Mouse (Mus musculus) cortical plate, adult 2 months (tissue): ENCODE data around the gene Tsc1. TPM values are rescaled to one million over a fixed set of nuclear protein-coding genes. Genes with fewer than 3 reads are reported as not detected.
A peak's percentile ranks its signal among the peaks of the same experiment; 100 is the strongest.

ENCODE experiments used
- H3K27ac ChIP-seq: fragments of 200-500 bp; 2 replicates; pipeline ENCODE4 v1.5.1; 2012; ENCODE audit warnings: low read length, control low read depth, inconsistent platforms; ENCODE audit not compliant: insufficient read depth
- H3K4me1 ChIP-seq: fragments of 200-500 bp; 2 replicates; pipeline ENCODE4 v1.6.1; 2011; ENCODE audit warnings: low read length; ENCODE audit not compliant: control insufficient read depth, insufficient read depth
- H3K4me3 ChIP-seq: fragments of 200-500 bp; 2 replicates; pipeline ENCODE4 v1.5.1; 2011; ENCODE audit warnings: mild to moderate bottlenecking, low read length, control low read depth; ENCODE audit not compliant: insufficient read depth
- CTCF ChIP-seq: fragments of 200-500 bp; IDR thresholded peaks from 2 replicates; pipeline ENCODE4 v1.5.1; 2011; ENCODE audit warnings: mild to moderate bottlenecking, control low read depth, low read length; ENCODE audit not compliant: insufficient read depth; ENCODE audit errors: extremely low read depth
- POLR2A ChIP-seq: fragments of 200-500 bp; IDR thresholded peaks from 2 replicates; pipeline ENCODE4 v1.6.1; 2011; ENCODE audit warnings: mild to moderate bottlenecking, low read length, control low read depth; ENCODE audit not compliant: insufficient read depth; ENCODE audit errors: extremely low read depth
- polyA plus RNA-seq: library from polyadenylated mRNA; depleted of rRNA; stranded (reverse); fragments of >200 nt; gene quantifications from 2 replicates; pipeline ENCODE4 v1.2.3, GENCODE M21; 2012

The Tsc1 gene
- polyA plus RNA-seq, 1 experiment = 36.1 TPM

DNA sequence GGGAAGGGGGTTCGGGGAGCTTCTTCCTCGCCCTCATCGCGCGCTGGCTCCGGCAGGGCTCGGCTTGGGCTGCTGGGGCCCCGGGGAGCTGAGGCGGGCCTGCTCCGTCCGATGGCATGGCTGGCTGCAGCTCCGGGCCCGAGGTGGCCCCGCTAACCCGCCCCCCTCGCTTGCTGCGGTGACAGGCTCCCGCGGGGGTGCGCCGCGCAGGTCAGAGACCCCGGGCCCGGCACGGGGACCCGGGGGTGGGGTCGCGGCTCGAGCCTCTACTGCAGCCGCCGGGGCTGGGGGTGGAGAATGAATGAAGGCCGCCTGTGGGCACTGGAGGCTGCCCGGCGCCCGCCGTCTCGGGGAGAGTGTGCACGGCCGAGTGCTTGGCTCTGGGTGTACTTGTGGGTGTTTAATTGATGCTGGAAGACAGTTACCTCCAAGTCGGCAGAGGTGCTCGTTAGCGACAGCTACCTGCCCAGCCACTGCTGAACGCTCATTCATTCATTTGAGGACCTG is 460 bp downstream of the Tsc1 start:
- H3K27ac ChIP-seq = peak overlapping the region; percentile 95; the same call in 1 of the 2 replicates
- peak overlapping the region; percentile 65 for H3K4me3 ChIP-seq
- H3K4me1 ChIP-seq = peaks cover 2% of the 10 kb centered on the region; the same call in 1 of the 2 replicates
- TF ChIP-seq POLR2A = 0 out of 2 replicates have a peak, but pooled peaks have one; percentile 20
- no peak for TF ChIP-seq CTCF

DNA sequence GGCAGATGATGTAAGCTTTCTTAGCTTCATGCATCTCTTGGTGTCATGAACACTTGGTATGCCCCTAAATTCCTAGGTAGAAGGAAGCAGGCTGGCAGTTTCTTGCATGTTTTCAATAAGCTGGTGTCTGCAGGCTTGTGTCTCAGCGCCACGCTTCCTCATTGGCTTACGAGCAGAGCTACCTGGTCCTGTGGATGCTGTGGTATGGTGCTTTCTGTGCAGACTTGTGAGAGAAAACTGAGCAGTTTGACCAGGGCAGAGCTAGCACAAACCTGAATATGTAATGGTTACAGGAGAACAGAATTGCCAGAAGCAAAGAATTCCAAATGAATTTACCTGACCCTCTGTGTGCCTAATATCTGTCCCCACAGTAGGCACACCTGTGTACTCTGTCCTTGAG is 2.1 kb downstream of the Tsc1 start:
- peaks cover 2% of the 10 kb centered on the region; the same call in 1 of the 2 replicates for H3K4me1 ChIP-seq
- TF ChIP-seq POLR2A = no peak
- TF ChIP-seq CTCF = no peak
- H3K4me3 ChIP-seq = no peak overlapping the region
- H3K27ac ChIP-seq = no peak overlapping the region

DNA sequence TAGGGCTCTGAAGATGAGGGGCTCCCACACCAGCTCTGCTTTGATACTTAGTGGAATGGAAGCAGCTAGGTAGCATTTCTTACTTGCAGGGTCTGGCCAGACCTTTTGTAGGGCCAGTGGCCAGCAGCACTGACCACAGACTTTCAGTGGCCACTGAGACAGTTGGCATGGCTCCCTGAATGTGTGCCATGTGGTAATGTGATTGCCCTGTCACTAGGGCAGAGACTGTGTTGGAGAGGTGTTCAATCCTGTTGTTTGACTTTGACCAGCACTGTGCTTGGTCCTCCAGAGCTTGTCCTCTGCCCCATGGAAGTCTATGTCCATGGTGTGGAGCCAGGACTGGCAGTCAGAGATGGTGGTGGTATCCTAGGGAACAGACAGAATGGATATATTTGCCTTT is 9.5 kb downstream of the Tsc1 start:
- H3K4me3 ChIP-seq = no peak overlapping the region
- TF ChIP-seq CTCF (no peak), POLR2A (no peak)
- H3K4me1 ChIP-seq = peaks cover 4% of the 10 kb centered on the region; the same call in 1 of the 2 replicates
- H3K27ac ChIP-seq = no peak overlapping the region

DNA sequence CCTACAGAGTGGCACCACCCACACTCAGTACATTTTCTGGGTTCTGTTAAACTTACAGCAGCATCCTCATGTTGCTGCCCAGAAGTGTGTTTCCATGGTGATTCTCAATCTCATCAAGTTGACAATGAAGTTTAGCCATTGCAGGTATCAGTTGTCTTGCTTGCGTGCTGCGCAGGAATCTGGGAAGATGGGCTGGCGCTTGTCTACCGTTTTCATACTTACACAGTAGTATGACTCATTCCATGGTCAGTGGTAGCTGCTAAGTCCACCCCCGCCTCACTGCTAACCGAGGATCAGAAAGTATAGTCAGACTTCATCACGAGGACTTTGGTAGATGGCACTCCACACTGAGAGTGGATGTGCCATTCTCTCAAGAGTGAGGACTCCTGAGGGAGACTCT is 12.3 kb downstream of the Tsc1 start:
- no peak overlapping the region for H3K27ac ChIP-seq
- H3K4me1 ChIP-seq = peaks cover 4% of the 10 kb centered on the region; the same call in 1 of the 2 replicates
- TF ChIP-seq CTCF = no peak
- no peak for TF ChIP-seq POLR2A
- H3K4me3 ChIP-seq = no peak overlapping the region

DNA sequence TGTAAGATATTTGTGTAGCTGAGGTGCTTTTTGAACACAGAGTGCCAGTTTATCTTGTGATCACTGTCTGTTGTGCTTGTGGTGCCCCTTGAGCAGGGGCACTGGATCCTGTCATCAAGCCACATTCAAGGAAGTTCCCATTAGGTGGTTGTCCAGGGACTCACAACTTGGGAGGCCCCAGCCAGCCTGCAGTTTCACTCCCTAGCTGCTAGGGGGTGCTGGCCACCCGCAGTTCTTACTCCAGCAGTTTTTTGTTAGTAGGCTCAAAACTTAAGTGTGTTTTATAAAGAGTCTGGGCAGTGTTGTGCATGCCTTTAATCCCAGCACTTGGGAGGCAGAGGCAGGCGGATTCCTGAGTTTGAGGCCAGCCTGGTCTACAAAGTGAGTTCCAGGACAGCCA is 13.3 kb downstream of the Tsc1 start:
- H3K4me1 ChIP-seq = peaks cover 4% of the 10 kb centered on the region; the same call in 1 of the 2 replicates
- no peak overlapping the region for H3K27ac ChIP-seq
- no peak overlapping the region for H3K4me3 ChIP-seq
- TF ChIP-seq CTCF (0 out of 2 replicates have a peak, but pooled peaks have one; percentile 10), POLR2A (no peak)

DNA sequence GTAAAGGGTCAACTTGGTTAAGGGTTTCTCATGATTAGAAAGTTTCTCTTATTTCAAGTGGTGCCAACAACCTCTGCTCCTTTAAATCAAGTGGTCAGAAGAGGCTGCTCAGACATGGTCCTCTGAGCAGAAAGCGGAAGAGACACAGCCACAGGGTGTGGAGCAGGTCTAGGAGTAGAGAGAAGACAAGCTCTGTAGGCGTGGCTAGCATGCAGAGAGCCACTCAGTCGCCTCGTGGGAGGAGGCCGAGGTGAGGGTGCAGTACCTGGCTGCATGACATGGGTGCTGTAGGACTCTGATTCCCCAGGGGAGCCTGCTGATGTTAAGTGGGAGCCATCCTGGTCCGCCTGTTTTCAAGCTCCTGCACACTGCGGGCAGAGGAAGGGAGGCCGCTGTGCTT is 15.2 kb downstream of the Tsc1 start:
- Histone ChIP-seq H3K4me1 (peaks cover 4% of the 10 kb centered on the region; the same call in 1 of the 2 replicates), H3K27ac (no peak overlapping the region), H3K4me3 (no peak overlapping the region)
- TF ChIP-seq POLR2A = no peak

DNA sequence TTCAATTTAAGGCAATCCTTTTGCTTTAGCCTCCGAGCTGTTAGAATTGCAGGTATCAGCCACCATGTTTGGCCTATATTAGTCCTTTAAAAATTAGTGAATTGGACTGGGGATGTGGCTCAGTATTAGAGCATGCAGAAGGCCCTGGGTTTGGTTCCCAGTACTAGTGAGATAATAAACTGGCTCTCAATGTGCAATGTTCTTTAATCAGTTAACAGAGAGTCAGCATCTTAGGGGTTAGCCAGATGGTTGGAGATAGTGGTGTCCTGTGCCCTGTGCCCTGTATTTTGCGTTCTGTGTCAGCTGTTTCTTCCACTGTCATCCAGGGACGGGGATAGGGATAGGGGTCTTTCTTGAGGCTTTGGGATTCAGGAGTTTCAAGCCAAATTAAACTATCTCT is 21.9 kb downstream of the Tsc1 start:
- Histone ChIP-seq H3K4me3 (no peak overlapping the region), H3K4me1 (peaks cover 2% of the 10 kb centered on the region; the same call in 1 of the 2 replicates)
- TF ChIP-seq CTCF = no peak
- no peak for TF ChIP-seq POLR2A

DNA sequence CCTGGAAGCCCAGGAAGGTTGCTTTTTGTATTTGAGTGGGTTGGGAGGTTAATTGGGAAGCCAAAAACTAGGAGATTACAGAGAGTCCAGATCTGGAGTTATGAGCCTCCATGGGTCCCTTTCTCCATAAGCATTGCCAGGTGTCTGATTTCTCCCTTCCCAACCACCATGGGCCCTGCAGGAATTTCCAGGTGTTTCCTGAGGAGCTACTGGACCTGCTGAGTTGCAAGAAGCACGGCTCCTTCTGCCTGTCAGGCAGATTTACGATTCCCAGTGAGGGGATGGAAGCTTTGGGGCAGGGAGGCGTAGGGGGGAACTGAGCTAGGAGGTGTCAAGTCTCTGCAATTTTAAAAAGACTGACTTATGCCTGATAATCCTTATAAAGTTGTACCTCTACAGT is 24.8 kb downstream of the Tsc1 start:
- peaks cover 2% of the 10 kb centered on the region; the same call in 1 of the 2 replicates for H3K4me1 ChIP-seq

More for the DNA sequence above, 21.9 kb downstream of the Tsc1 start:
- no peak overlapping the region for H3K27ac ChIP-seq

DNA sequence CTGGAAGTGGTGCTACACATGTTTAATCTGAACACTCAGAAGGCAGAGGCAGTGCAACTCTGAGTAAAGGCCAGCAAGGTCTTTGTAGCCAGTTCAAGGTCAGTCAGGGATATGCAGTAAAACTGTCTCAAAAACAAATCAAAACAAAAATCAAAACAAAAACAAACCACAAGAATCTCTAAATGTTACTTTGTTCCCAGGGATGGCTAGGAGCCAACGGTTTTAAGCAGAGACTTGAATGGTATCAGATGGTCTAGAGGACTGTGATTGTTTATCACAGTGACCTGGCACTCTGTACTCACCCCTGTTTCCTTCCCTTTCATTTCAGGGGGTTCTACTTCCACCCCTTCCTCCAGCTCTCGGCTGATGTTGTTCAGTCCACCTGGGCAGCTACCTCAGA is 30.4 kb downstream of the Tsc1 start:
- TF ChIP-seq POLR2A (no peak), CTCF (no peak)
- H3K27ac ChIP-seq = no peak overlapping the region
- H3K4me3 ChIP-seq = no peak overlapping the region
- peaks cover 2% of the 10 kb centered on the region; the same call in 1 of the 2 replicates for H3K4me1 ChIP-seq

More for the DNA sequence above, 24.8 kb downstream of the Tsc1 start:
- TF ChIP-seq CTCF (no peak), POLR2A (no peak)
- Histone ChIP-seq H3K4me3 (no peak overlapping the region), H3K27ac (no peak overlapping the region)

DNA sequence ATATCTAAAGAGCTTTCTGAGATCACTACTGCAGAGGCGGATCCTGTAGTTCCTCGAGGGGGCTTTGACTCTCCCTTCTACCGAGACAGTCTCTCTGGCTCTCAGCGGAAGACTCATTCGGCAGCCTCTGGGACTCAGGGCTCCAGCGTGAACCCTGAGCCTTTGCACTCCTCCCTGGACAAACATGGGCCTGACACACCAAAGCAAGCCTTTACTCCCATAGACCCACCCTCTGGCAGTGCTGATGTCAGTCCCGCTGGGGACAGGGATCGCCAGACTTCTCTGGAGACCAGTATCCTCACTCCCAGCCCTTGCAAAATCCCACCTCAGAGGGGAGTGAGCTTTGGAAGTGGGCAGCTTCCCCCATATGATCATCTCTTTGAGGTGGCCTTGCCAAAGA is 35.0 kb downstream of the Tsc1 start:
- Histone ChIP-seq H3K4me3 (no peak overlapping the region), H3K4me1 (peaks cover under 1% of the 10 kb centered on the region), H3K27ac (no peak overlapping the region)
- no peak for TF ChIP-seq CTCF
- no peak for TF ChIP-seq POLR2A

DNA sequence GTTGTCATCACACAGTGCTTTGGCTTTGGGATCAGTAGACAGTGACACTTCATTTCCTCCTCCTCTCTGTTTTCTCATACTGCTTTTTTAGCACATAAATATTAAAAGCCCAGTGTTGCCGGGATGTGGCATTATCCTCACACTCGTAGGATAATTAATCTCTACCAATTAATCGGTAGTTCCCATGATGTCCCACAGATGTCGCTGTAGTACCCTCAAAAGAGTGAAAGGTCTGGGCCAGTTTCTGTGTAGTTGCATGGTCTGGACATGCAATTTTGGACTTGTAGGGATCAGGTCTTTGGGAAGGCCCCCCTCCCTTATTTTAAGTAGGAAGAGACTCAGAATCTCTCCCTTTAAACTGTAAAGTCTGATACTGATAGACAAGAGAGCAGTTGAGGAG is 39.7 kb downstream of the Tsc1 start:
- H3K27ac ChIP-seq = no peak overlapping the region
- no peak overlapping the region for H3K4me3 ChIP-seq
- peaks cover 8% of the 10 kb centered on the region for H3K4me1 ChIP-seq
- TF ChIP-seq CTCF (peak; percentile 34; the same call in 1 of the 2 replicates), POLR2A (no peak)

DNA sequence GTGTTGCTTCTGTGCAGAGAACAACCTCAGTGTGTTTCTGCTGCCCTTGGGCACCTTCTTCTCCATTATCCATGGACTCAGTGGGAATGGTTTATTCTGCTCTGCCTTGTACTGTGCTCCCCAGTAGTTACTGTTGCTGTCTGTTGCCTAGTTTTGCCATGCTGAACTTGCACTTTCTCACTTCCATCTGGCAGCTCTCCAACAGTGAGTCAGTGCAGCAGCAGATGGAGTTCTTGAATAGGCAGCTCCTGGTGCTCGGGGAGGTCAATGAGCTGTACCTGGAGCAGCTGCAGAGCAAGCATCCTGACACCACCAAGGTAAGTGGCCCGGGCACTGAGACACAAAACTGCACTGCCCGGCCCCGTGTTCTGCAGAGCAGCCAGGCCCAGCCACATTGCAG is 40.7 kb downstream of the Tsc1 start:
- Histone ChIP-seq H3K27ac (no peak overlapping the region), H3K4me3 (no peak overlapping the region), H3K4me1 (peaks cover 9% of the 10 kb centered on the region)
- no peak for TF ChIP-seq POLR2A
- no peak for TF ChIP-seq CTCF
